Mouse (Mus musculus) T-helper 17 cell (primary cell): ENCODE measurements around the gene Dnah1.

Experiments used
- in situ Hi-C, 2 experiments: fragments of 300-600 bp; cut with MboI, MseI; formaldehyde crosslinking; loops; 1 replicate in 1 of 2; 2 replicates in 1 of 2; pipeline ENCODE4 v1.15.1; 2025; ENCODE audit warnings: high pct_unique_total_duplicates in 2 of 2

Dnah1 gene

GRCm38 (mm10) chr14:31237101-31237882 lies 86.4 kb downstream of the Dnah1 start:
- in situ Hi-C loops = no loop called here

GRCm38 (mm10) chr14:31233996-31234591 lies 89.6 kb downstream of the Dnah1 start:
- in situ Hi-C loops = no loop called here

- in situ Hi-C loops = no loop called here
Observed at GRCm38 (mm10) chr14:31233070-31233995, 90.4 kb downstream of the Dnah1 start.

- in situ Hi-C loops = no loop called here
Observed at GRCm38 (mm10) chr14:31232404-31233069, 91.2 kb downstream of the Dnah1 start.

GRCm38 (mm10) chr14:31230442-31230841 lies 93.3 kb downstream of the Dnah1 start:
- in situ Hi-C loops = no loop called here

- in situ Hi-C loops = no loop called here
Observed at GRCm38 (mm10) chr14:31228234-31228633, 95.5 kb downstream of the Dnah1 start.

- in situ Hi-C loops = no loop called here
Observed at GRCm38 (mm10) chr14:31226978-31227377, 96.7 kb downstream of the Dnah1 start.

- in situ Hi-C loops = loop anchor here (5.0 to 25.0 kb wide), 2 partner anchors 100 to 970 kb away; no protein-coding TSS in a partner anchor
Observed at GRCm38 (mm10) chr14:31217666-31218065, 106.0 kb downstream of the Dnah1 start, which contains the start of gene Sema3g. Gene Sema3g (plus strand): TSS chr14:31217860.

GRCm38 (mm10) chr14:31216846-31217245 lies 106.8 kb downstream of the Dnah1 start, which contains the start of gene Nisch:
Gene Nisch (minus strand): TSS chr14:31216946.
- in situ Hi-C loops = loop anchor here (5.0 to 25.0 kb wide), 2 partner anchors 100 to 970 kb away; no protein-coding TSS in a partner anchor

GRCm38 (mm10) chr14:31215157-31216002 lies 108.3 kb downstream of the Dnah1 start:
- in situ Hi-C loops = loop anchor here (5.0 to 25.0 kb wide), 2 partner anchors 102 to 972 kb away; no protein-coding TSS in a partner anchor

- in situ Hi-C loops = loop anchor here (5.0 to 25.0 kb wide), 2 partner anchors 103 to 973 kb away; no protein-coding TSS in a partner anchor
Observed at GRCm38 (mm10) chr14:31214684-31215083, 109.0 kb downstream of the Dnah1 start.

- in situ Hi-C loops = loop anchor here in 1 of 2 experiments (25.0 kb wide), 1 partner anchor 973 kb away; no protein-coding TSS in a partner anchor
Observed at GRCm38 (mm10) chr14:31213868-31214267, 109.8 kb downstream of the Dnah1 start.

- in situ Hi-C loops = loop anchor here in 1 of 2 experiments (25.0 kb wide), 1 partner anchor 975 kb away; no protein-coding TSS in a partner anchor
Observed at GRCm38 (mm10) chr14:31212499-31212898, 111.2 kb downstream of the Dnah1 start.

- in situ Hi-C loops = loop anchor here in 1 of 2 experiments (25.0 kb wide), 1 partner anchor 975 kb away; no protein-coding TSS in a partner anchor
Observed at GRCm38 (mm10) chr14:31211854-31212253, 111.8 kb downstream of the Dnah1 start.
